Mouse (Mus musculus): ENCODE data around the gene Evc2.

GRCm38 (mm10) chr5:37467646-37468045, 129.3 kb downstream of the Evc2 start:
- TF ChIP-seq CTCF (IDR thresholded peaks at IDR 0.05; ENCODE audit: borderline replicate concordance, insufficient read depth, low read depth, low read length) (no peak), POLR2A (IDR thresholded peaks at IDR 0.05; ENCODE audit: borderline replicate concordance, insufficient read depth, low read length) (no peak)
